Mouse (Mus musculus) neural tube, embryonic 10.5 days (tissue): ENCODE measurements around the gene Tango2.
"Not testable (repeated sequence)": the region's sequence is repeated elsewhere in the genome, so short reads cannot be mapped to it uniquely, and the experiment has no call there.

Source experiments
- DNase-seq: peaks from one replicate; pipeline ENCODE4 v3.0.0-alpha.2; 2017; ENCODE audit warnings: low spot score; ENCODE audit errors: extremely low spot score

The Tango2 gene

GRCm38 (mm10) chr16:18342650-18343570, 5.0 kb downstream of the Tango2 start:
- no peak for DNase-seq

- DNase-seq = no peak
These were observed 5.8 kb downstream of the Tango2 start for GRCm38 (mm10) chr16:18342076-18342475.

GRCm38 (mm10) chr16:18341605-18342004, 6.3 kb downstream of the Tango2 start:
- no peak for DNase-seq

GRCm38 (mm10) chr16:18339866-18340265, 8.0 kb downstream of the Tango2 start:
- no peak for DNase-seq

GRCm38 (mm10) chr16:18337261-18337660, 10.6 kb downstream of the Tango2 start:
- no peak for DNase-seq

GRCm38 (mm10) chr16:18335981-18336380, 11.9 kb downstream of the Tango2 start:
- DNase-seq = no peak

GRCm38 (mm10) chr16:18333976-18334375, 13.9 kb downstream of the Tango2 start:
- no peak for DNase-seq

- no peak for DNase-seq
These were observed 19.4 kb downstream of the Tango2 start for GRCm38 (mm10) chr16:18328524-18328923.

- DNase-seq = no peak
These were observed 20.0 kb downstream of the Tango2 start for GRCm38 (mm10) chr16:18327936-18328335.

- no peak for DNase-seq
These were observed 22.2 kb downstream of the Tango2 start for GRCm38 (mm10) chr16:18325741-18326140.

GRCm38 (mm10) chr16:18324031-18324430, 23.9 kb downstream of the Tango2 start:
- no peak for DNase-seq

GRCm38 (mm10) chr16:18323460-18323859, 24.4 kb downstream of the Tango2 start:
- no peak for DNase-seq

GRCm38 (mm10) chr16:18321443-18321842, 26.5 kb downstream of the Tango2 start:
- DNase-seq = no peak

- no peak for DNase-seq
These were observed 28.9 kb downstream of the Tango2 start for GRCm38 (mm10) chr16:18318992-18319391.

- DNase-seq = no peak
These were observed 39.7 kb downstream of the Tango2 start for GRCm38 (mm10) chr16:18308159-18308558.

GRCm38 (mm10) chr16:18289614-18290013, 58.3 kb downstream of the Tango2 start:
- not testable (repeated sequence) for DNase-seq

GRCm38 (mm10) chr16:18289067-18289588, 58.8 kb downstream of the Tango2 start, which contains the start of gene Dgcr8:
Gene Dgcr8, minus strand, starts transcription at chr16:18289246.
- DNase-seq = peak; percentile 96

GRCm38 (mm10) chr16:18288581-18289061, 59.3 kb downstream of the Tango2 start:
- no peak for DNase-seq

- DNase-seq = peak; percentile 39
These were observed 59.7 kb downstream of the Tango2 start for GRCm38 (mm10) chr16:18288166-18288565.

GRCm38 (mm10) chr16:18275166-18275565, 72.7 kb downstream of the Tango2 start:
- DNase-seq = no peak

- DNase-seq = no peak
These were observed 79.7 kb downstream of the Tango2 start for GRCm38 (mm10) chr16:18268182-18268581.

GRCm38 (mm10) chr16:18265024-18265423, 82.9 kb downstream of the Tango2 start:
- DNase-seq = no peak
